Mouse (Mus musculus): ENCODE measurements around the gene Olfr573-ps1.

- TF ChIP-seq CTCF (IDR thresholded peaks at IDR 0.05; ENCODE audit: control insufficient read depth, insufficient read depth, insufficient replicate concordance, low read depth, low read length) (no peak), POLR2A (IDR thresholded peaks at IDR 0.05; ENCODE audit: control insufficient read depth, low read depth, low read length) (no peak)
These were observed 15.3 kb downstream of the Olfr573-ps1 start for GRCm38 (mm10) chr7:102927105-102927504.

Data from testis, adult 2 months (tissue).